Mouse (Mus musculus) G1E (cell line): Measurements from ENCODE around the gene Sept8.

Source experiments
- CTCF ChIP-seq: IDR thresholded peaks from 2 replicates; pipeline ENCODE4 v1.5.1; 2012; ENCODE audit warnings: low read depth, low read length, inconsistent platforms, mixed read lengths
- GATA1 ChIP-seq: IDR thresholded peaks from 2 replicates; pipeline ENCODE4 v1.6.1; 2012; ENCODE audit warnings: borderline replicate concordance, low read length, inconsistent platforms, mixed read lengths
- POLR2AphosphoS5 ChIP-seq: IDR thresholded peaks from 2 replicates; pipeline ENCODE4 v1.6.1; 2012; ENCODE audit warnings: low read depth, low read length, inconsistent platforms; ENCODE audit not compliant: insufficient replicate concordance
- TAL1 ChIP-seq: conservative IDR thresholded peaks from 2 replicates; pipeline ENCODE4 v1.6.1; 2012; ENCODE audit warnings: low read depth, low read length, inconsistent platforms, mixed read lengths

DNA sequence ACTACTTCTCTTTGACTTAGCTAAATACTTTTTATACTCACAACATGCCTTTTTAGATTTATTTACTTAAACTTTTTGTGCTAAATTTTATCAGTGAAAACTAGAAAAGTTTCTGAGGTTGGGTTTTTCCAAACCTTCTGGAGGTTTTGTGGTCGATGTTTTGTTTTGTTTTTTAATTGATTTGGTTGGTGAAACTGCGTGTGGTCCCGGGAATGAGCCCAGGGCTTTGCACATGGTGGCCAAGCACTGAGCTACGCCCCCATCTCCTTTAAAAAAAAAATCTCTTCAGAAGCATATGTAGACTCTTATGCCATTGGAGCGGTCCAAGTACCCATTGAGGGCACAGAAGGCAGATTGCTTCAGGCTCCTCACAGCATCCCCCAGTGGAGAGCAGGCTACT, 72.1 kb downstream of the Sept8 start:
- no peak for TF ChIP-seq CTCF
- no peak for TF ChIP-seq TAL1
- no peak for TF ChIP-seq GATA1
- no peak for TF ChIP-seq POLR2AphosphoS5
